ENCODE assay signal across 27 mouse cellular contexts in the genomic region with DNA sequence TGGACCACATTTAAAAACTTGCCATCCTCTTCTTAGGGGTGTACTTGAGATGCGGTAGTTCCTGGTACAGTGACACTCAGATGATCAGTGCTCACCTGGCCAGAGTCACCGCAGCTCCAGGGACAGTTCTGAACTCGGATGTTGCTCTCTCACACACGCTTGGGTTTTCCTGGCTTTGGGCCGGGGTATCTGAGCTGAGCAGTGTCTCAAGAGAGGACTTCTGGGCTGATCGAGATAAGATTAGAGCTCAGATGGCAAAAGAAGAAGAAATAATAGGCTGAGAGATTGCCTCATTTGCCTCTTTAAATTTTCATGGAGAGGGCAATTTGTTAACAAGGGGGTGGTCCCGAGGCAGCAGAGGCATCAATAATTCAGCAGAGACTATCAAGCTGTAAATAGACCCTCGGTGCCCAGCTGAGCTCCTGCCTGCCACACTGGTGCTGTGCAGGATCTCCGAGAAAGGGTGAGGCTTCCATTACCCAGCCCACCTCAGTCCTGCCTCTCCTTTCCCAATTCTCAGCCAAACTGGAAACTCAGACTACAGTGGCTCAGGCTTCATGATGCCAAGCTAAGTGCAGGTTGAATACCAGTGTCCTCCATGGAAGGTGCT.
A peak's percentile ranks its signal among the peaks of the same experiment; 100 is the strongest.
DNase-seq lines count a peak whose midpoint lies in the region; ATAC-seq lines count a peak whose summit lies in the region.
"Had no signal": no experiment of that assay in that cellular context is flagged by ENCODE, and none has a peak within 500 bp of the region (broad histone marks: within the 10 kb centered on the region; RNA-seq: fewer than 3 reads in every experiment).

No protein-coding gene starts in this region.

- no peak overlapping the region for H3K4me3 ChIP-seq in heart, embryonic 11.5 days (ENCODE audit: low read depth, low read length)
- no peak overlapping the region for H3K4me3 ChIP-seq in midbrain, embryonic 13.5 days (replicated peaks)
- H3K4me3 ChIP-seq in midbrain, embryonic 15.5 days, result no peak overlapping the region
- H3K4me3 ChIP-seq in hindbrain, embryonic 14.5 days (replicated peaks; ENCODE audit: low read length), result no peak overlapping the region
- H3K4me3 ChIP-seq in kidney, embryonic 15.5 days (replicated peaks), result no peak overlapping the region
- H3K4me3 ChIP-seq: erythroblast, embryonic 14.5 days; gastrocnemius, adult 2 months; heart, embryonic 15.5 days had no signal

- H3K4me2 ChIP-seq in heart, embryonic 11.5 days, result no peak overlapping the region
- H3K4me2 ChIP-seq in midbrain, embryonic 13.5 days (replicated peaks), result no peak overlapping the region
- H3K4me2 ChIP-seq in midbrain, embryonic 15.5 days, result no peak overlapping the region
- no peak overlapping the region for H3K4me2 ChIP-seq in hindbrain, embryonic 14.5 days (replicated peaks)
- H3K4me2 ChIP-seq in kidney, embryonic 15.5 days, result no peak overlapping the region
- H3K4me2 ChIP-seq: heart, embryonic 15.5 days had no signal

- WGBS in heart, embryonic 11.5 days (ENCODE audit: insufficient replicate concordance), result 62% methylated on average over 9 of the region's 9 CpGs
- WGBS in midbrain, embryonic 13.5 days, result 41% methylated on average over 9 of the region's 9 CpGs
- WGBS in midbrain, embryonic 15.5 days, result 43% methylated on average over 9 of the region's 9 CpGs
- 31% methylated on average over 9 of the region's 9 CpGs for WGBS in hindbrain, embryonic 14.5 days
- 58% methylated on average over 9 of the region's 9 CpGs for WGBS in kidney, embryonic 15.5 days

- H3K36me3 ChIP-seq in heart, embryonic 11.5 days (ENCODE audit: control insufficient read depth, insufficient read depth, low read length), result no peaks in the 10 kb centered on the region
- no peaks in the 10 kb centered on the region for H3K36me3 ChIP-seq in midbrain, embryonic 13.5 days
- H3K36me3 ChIP-seq in midbrain, embryonic 15.5 days (replicated peaks), result no peaks in the 10 kb centered on the region
- no peaks in the 10 kb centered on the region for H3K36me3 ChIP-seq in hindbrain, embryonic 14.5 days (replicated peaks; ENCODE audit: control insufficient read depth, insufficient read depth)
- H3K36me3 ChIP-seq in kidney, embryonic 15.5 days, result no peaks in the 10 kb centered on the region
- H3K36me3 ChIP-seq: G1E; heart, embryonic 15.5 days had no signal

- H3K9me3 ChIP-seq in heart, embryonic 11.5 days (replicated peaks; ENCODE audit: control insufficient read depth, low read length), result no peaks in the 10 kb centered on the region
- H3K9me3 ChIP-seq in midbrain, embryonic 13.5 days, result no peaks in the 10 kb centered on the region
- H3K9me3 ChIP-seq in midbrain, embryonic 15.5 days, result no peaks in the 10 kb centered on the region
- H3K9me3 ChIP-seq in hindbrain, embryonic 14.5 days (ENCODE audit: control insufficient read depth, low read length), result no peaks in the 10 kb centered on the region
- no peaks in the 10 kb centered on the region for H3K9me3 ChIP-seq in kidney, embryonic 15.5 days (replicated peaks)
- H3K9me3 ChIP-seq: heart, embryonic 15.5 days had no signal

- H3K9ac ChIP-seq in heart, embryonic 11.5 days (ENCODE audit: low read depth, low read length), result no peak overlapping the region
- H3K9ac ChIP-seq in midbrain, embryonic 13.5 days (replicated peaks), result no peak overlapping the region
- H3K9ac ChIP-seq in midbrain, embryonic 15.5 days, result no peak overlapping the region
- H3K9ac ChIP-seq in hindbrain, embryonic 14.5 days, result no peak overlapping the region
- H3K9ac ChIP-seq in kidney, embryonic 15.5 days, result no peak overlapping the region
- H3K9ac ChIP-seq: heart, embryonic 15.5 days; liver, embryonic 14.5 days had no signal

- ATAC-seq in heart, embryonic 11.5 days (replicated peaks; ENCODE audit: insufficient number of reproducible peaks, low FRiP score, low TSS enrichment), result no peak
- peak; percentile 87 for ATAC-seq in midbrain, embryonic 13.5 days
- no peak for ATAC-seq in midbrain, embryonic 15.5 days (replicated peaks)
- ATAC-seq in hindbrain, embryonic 14.5 days (ENCODE audit: low FRiP score), result peak; percentile 53; the same call in 1 of the 2 replicates
- no peak for ATAC-seq in kidney, embryonic 15.5 days (replicated peaks; ENCODE audit: low FRiP score)
- ATAC-seq: forebrain, embryonic 16.5 days; intestine, embryonic 16.5 days had no signal

- intact Hi-C loops in gastrocnemius, postnatal 36 days (cut with DNase I), result no loop called here

- no peaks in the 10 kb centered on the region for H3K27me3 ChIP-seq in heart, embryonic 11.5 days (ENCODE audit: control insufficient read depth, insufficient read depth, low read length)
- H3K27me3 ChIP-seq in midbrain, embryonic 13.5 days, result no peaks in the 10 kb centered on the region; the same call in 1 of the 2 replicates
- H3K27me3 ChIP-seq in midbrain, embryonic 15.5 days (replicated peaks), result no peaks in the 10 kb centered on the region
- no peaks in the 10 kb centered on the region for H3K27me3 ChIP-seq in hindbrain, embryonic 14.5 days (ENCODE audit: control insufficient read depth, insufficient read depth, low read length)
- H3K27me3 ChIP-seq in kidney, embryonic 15.5 days, result no peaks in the 10 kb centered on the region
- H3K27me3 ChIP-seq: heart, embryonic 15.5 days had no signal

- DNase-seq in heart, adult 11 months, result peak; percentile 72
- DNase-seq in 416B (ENCODE audit: low read depth), result peak; percentile 10
- DNase-seq in hindbrain, embryonic 14.5 days (ENCODE audit: low spot score), result no peak
- DNase-seq in gastrocnemius, postnatal 36 days, result no peak
- DNase-seq: adrenal gland, postnatal 36 days; cerebellum, adult 2 months; cerebellum, postnatal 14 days; gastrocnemius, adult 2 months; kidney, adult 9 months; kidney, postnatal 14 days; layer of hippocampus, adult 9-11 months; liver; lung, adult 2 months; lung, postnatal 10 days; thymus, adult 2 months; thymus, postnatal 36 days had no signal

- no peaks in the 10 kb centered on the region for H3K4me1 ChIP-seq in heart, embryonic 11.5 days (ENCODE audit: control insufficient read depth, insufficient read depth, low read length)
- peaks cover 13% of the 10 kb centered on the region for H3K4me1 ChIP-seq in midbrain, embryonic 13.5 days (replicated peaks)
- H3K4me1 ChIP-seq in midbrain, embryonic 15.5 days, result peaks cover 3% of the 10 kb centered on the region; the same call in 1 of the 2 replicates
- H3K4me1 ChIP-seq in hindbrain, embryonic 14.5 days (replicated peaks; ENCODE audit: control insufficient read depth, insufficient read depth, low read length), result peaks cover 8% of the 10 kb centered on the region; the same call in 1 of the 2 replicates
- no peaks in the 10 kb centered on the region for H3K4me1 ChIP-seq in kidney, embryonic 15.5 days
- H3K4me1 ChIP-seq: heart, embryonic 15.5 days had no signal

- no peak overlapping the region for H3K27ac ChIP-seq in heart, embryonic 11.5 days (ENCODE audit: low read depth, low read length)
- no peak overlapping the region for H3K27ac ChIP-seq in midbrain, embryonic 13.5 days
- no peak overlapping the region for H3K27ac ChIP-seq in midbrain, embryonic 15.5 days
- 0 out of 2 replicates have a peak overlapping the region, but pooled peaks have one; percentile 16 for H3K27ac ChIP-seq in hindbrain, embryonic 14.5 days
- H3K27ac ChIP-seq in kidney, embryonic 15.5 days, result no peak overlapping the region
- H3K27ac ChIP-seq: gastrocnemius, adult 2 months; heart, embryonic 15.5 days; liver, embryonic 14.5 days; macrophage had no signal

Comparison
In these comparisons a context has a peak if more than half of its experiments do, and no peak if none do; other contexts are left out.
1. ATAC-seq: peak in midbrain, embryonic 13.5 days (single experiment) and hindbrain, embryonic 14.5 days (single experiment); none in heart, embryonic 11.5 days (single experiment), midbrain, embryonic 15.5 days (single experiment) and kidney, embryonic 15.5 days (single experiment).
2. DNase-seq: peak in heart, adult 11 months (single experiment) and 416B (single experiment); none in hindbrain, embryonic 14.5 days (single experiment) and gastrocnemius, postnatal 36 days (0 of 2).